Mouse (Mus musculus): ENCODE results near the gene Cog5. TPM values are rescaled to one million over a fixed set of nuclear protein-coding genes. Genes with fewer than 3 reads are reported as not detected.

Gene Cog5
- polyA plus RNA-seq, 1 experiment from 2014 or later: 27.3 TPM

DNA sequence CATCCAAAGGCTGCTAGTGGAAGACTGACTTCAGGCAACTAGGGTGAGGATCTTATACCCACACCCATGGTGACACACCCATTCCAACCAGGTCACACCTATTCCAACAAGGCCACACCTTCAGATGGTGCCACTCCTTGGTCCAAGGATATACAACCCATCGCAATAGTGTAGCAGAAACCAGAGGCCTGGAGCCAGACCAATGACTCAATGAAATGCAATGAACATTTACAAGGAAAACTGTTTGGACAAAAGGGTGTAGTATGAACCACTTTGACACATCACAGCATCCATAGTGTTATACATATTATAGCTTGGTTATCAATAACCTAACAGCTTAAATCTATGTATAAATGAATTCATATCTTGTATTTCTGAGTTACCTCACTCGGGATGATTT is 194.9 kb downstream of the Cog5 start:
- no peaks in the 10 kb centered on the region for H3K27me3 ChIP-seq (ENCODE audit: control insufficient read depth, insufficient read depth, low read depth, low read length)
- no peak overlapping the region for H3K4me3 ChIP-seq (ENCODE audit: low read depth, low read length)
- no peaks in the 10 kb centered on the region for H3K9me3 ChIP-seq (replicated peaks; ENCODE audit: control insufficient read depth, low read length, poor library complexity, severe bottlenecking)
- 96% methylated on average over 2 of the region's 2 CpGs for WGBS
- no peak overlapping the region for H3K27ac ChIP-seq (ENCODE audit: low read length)
- peaks cover 3% of the 10 kb centered on the region; the same call in 1 of the 2 replicates for H3K4me1 ChIP-seq (ENCODE audit: control insufficient read depth, insufficient read depth, low read length)
- no peak for ATAC-seq
- no peaks in the 10 kb centered on the region for H3K36me3 ChIP-seq (ENCODE audit: control insufficient read depth, insufficient read depth, low read length)
- H3K9ac ChIP-seq (ENCODE audit: low read depth, low read length): no peak overlapping the region
- no peak overlapping the region for H3K4me2 ChIP-seq (ENCODE audit: low read length)

DNA sequence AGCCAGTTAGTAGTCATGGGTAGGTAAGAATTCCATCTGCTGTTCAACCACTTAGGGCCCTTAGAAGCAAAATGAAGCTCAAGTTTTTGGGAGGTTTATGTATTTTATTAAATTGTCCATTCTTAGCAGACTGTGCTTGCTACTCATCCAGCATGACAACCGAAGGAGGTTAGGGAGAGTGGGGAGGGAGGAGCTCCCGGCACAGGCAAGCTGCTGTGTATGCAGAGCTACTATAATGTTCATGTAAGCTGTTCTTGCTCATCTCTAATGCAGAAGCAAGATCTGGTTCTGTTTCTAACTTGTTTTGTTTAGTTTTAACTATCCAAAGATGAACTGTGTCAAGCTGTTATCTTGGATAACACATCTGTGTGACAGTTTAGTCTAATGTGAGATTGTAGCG is 199.4 kb downstream of the Cog5 start:
- 80% methylated on average over 3 of the region's 3 CpGs for WGBS
- Histone ChIP-seq H3K4me3 (ENCODE audit: low read depth, low read length) (no peak overlapping the region), H3K27me3 (ENCODE audit: control insufficient read depth, insufficient read depth, low read depth, low read length) (no peaks in the 10 kb centered on the region), H3K4me1 (ENCODE audit: control insufficient read depth, insufficient read depth, low read length) (no peaks in the 10 kb centered on the region), H3K27ac (ENCODE audit: low read length) (no peak overlapping the region), H3K4me2 (ENCODE audit: low read length) (no peak overlapping the region), H3K36me3 (ENCODE audit: control insufficient read depth, insufficient read depth, low read length) (no peaks in the 10 kb centered on the region), H3K9ac (ENCODE audit: low read depth, low read length) (no peak overlapping the region), H3K9me3 (replicated peaks; ENCODE audit: control insufficient read depth, low read length, poor library complexity, severe bottlenecking) (no peaks in the 10 kb centered on the region)
- ATAC-seq: no peak

DNA sequence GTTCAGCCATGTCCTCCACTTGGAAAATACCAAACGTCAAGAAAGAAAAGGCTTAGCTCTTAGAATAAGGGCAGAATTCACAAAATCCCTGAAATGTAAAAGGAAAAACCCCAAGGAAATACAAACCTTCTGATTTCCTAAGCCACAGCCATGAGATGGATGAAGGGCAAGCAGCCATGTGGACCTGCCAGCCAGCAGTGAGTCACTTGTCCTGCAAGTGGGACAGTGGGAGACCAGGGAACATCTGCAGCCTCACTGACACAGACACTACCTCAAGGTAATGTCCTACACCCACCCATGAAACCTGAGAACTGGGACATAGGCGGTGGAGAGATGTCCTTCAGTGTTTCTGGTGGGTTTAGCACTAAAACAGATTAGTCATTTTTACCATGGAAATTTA is 200.1 kb downstream of the Cog5 start:
- H3K9me3 ChIP-seq (replicated peaks; ENCODE audit: control insufficient read depth, low read length, poor library complexity, severe bottlenecking): no peaks in the 10 kb centered on the region
- ATAC-seq: no peak

DNA sequence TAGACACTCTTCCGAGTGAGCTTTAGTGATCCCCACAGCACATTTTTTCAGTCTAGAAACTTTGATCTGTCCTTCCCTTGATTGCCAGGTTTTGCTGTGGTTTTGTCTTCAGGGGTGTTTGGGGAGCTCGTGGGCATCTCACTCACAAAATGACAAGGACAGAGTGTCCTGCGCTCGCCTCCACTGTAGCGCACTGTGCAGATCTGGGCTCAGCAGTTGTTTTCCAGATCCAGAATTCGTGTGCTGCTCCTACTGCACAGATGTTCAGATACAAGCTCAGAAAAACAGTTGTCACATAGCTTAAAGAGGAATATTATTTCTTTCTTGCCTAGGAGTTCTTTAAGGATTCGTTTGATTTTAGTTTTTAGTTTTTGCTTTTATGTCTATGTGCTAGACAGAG is 203.1 kb downstream of the Cog5 start:
- no peak for ATAC-seq
- Histone ChIP-seq H3K4me1 (ENCODE audit: control insufficient read depth, insufficient read depth, low read length) (no peaks in the 10 kb centered on the region), H3K4me3 (ENCODE audit: low read depth, low read length) (no peak overlapping the region), H3K36me3 (ENCODE audit: control insufficient read depth, insufficient read depth, low read length) (no peaks in the 10 kb centered on the region), H3K27ac (ENCODE audit: low read length) (no peak overlapping the region), H3K27me3 (ENCODE audit: control insufficient read depth, insufficient read depth, low read depth, low read length) (no peaks in the 10 kb centered on the region), H3K4me2 (ENCODE audit: low read length) (no peak overlapping the region), H3K9me3 (replicated peaks; ENCODE audit: control insufficient read depth, low read length, poor library complexity, severe bottlenecking) (no peaks in the 10 kb centered on the region), H3K9ac (ENCODE audit: low read depth, low read length) (no peak overlapping the region)
- WGBS: 90% methylated on average over 7 of the region's 7 CpGs

More for the DNA sequence above, 200.1 kb downstream of the Cog5 start:
- Histone ChIP-seq H3K9ac (ENCODE audit: low read depth, low read length) (no peak overlapping the region), H3K4me3 (ENCODE audit: low read depth, low read length) (no peak overlapping the region), H3K4me2 (ENCODE audit: low read length) (no peak overlapping the region), H3K4me1 (ENCODE audit: control insufficient read depth, insufficient read depth, low read length) (no peaks in the 10 kb centered on the region), H3K27ac (ENCODE audit: low read length) (no peak overlapping the region), H3K36me3 (ENCODE audit: control insufficient read depth, insufficient read depth, low read length) (no peaks in the 10 kb centered on the region), H3K27me3 (ENCODE audit: control insufficient read depth, insufficient read depth, low read depth, low read length) (no peaks in the 10 kb centered on the region)
- WGBS: 85% methylated on average over 2 of the region's 2 CpGs

DNA sequence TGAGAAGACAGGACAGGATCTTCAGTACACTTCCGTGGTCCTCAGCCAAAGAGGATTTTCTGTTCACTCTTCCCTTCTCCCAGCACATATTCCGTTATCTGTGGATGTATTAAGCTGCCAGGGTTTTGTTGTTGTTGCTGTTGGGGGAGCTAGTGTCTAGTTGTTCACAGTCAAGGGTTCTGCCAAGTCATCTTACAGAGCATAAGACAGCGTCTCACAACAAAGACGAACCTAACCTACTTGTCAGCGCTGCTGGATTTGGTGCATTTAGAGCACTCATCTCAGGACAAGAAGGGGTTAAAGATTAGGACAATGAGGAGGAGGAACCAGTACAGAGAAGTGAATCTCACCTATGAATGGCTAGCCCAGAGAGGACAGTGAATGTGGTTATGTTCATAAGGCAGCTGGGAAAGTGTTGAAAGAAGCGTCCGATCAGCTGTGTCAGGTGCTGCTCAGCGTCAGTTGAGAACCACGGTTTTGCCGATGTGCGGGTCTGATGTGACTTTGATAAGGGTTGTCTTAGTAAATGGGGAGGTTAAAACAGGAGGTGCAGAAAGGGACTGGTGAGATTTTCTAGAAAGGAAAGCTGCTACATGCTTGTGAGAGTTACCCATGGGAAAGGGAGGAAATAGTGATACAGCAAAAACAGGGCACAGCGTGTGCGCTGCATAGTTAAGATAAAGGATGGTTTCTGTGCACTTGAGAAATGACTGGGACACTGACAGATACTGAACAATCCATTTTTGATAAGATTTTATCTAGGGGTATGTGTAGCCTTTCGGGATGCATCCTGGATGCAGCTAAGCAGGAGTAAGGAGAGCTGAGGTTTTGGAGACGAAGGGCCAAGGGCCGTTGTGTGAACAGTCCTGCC is 208.2 kb downstream of the Cog5 start:
- 90% methylated on average over 16 of the region's 16 CpGs for WGBS

DNA sequence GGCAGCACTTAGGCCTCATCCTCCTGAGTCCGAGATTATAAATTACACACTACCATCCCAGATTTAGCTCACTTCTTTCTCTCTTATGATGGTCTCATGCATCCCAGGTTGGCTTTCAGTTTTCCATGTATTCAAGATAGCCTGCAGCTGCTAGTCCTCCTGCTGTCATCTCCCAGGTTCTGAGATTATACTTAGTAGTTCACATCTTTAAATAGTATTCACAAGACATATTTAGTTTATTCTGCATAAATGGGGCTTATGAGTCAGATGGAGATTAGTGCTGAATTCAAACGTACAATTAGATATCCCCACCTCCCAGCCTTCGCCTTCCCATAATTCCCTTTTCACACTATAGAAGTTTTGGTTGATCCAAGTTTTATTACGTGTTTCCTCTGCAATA is 222.1 kb downstream of the Cog5 start:
- no peaks in the 10 kb centered on the region for H3K4me1 ChIP-seq (ENCODE audit: control insufficient read depth, insufficient read depth, low read length)
- 86% methylated on average over 4 of the region's 4 CpGs for WGBS
- no peak overlapping the region for H3K4me2 ChIP-seq (ENCODE audit: low read length)
- H3K36me3 ChIP-seq (ENCODE audit: control insufficient read depth, insufficient read depth, low read length): no peaks in the 10 kb centered on the region
- H3K4me3 ChIP-seq (ENCODE audit: low read depth, low read length): no peak overlapping the region
- no peak overlapping the region for H3K27ac ChIP-seq (ENCODE audit: low read length)
- no peaks in the 10 kb centered on the region for H3K9me3 ChIP-seq (replicated peaks; ENCODE audit: control insufficient read depth, low read length, poor library complexity, severe bottlenecking)
- H3K9ac ChIP-seq (ENCODE audit: low read depth, low read length): no peak overlapping the region
- ATAC-seq: no peak
- H3K27me3 ChIP-seq (ENCODE audit: control insufficient read depth, insufficient read depth, low read depth, low read length): no peaks in the 10 kb centered on the region

More for the DNA sequence above, 208.2 kb downstream of the Cog5 start:
- Histone ChIP-seq H3K4me3 (ENCODE audit: low read depth, low read length) (no peak overlapping the region), H3K9ac (ENCODE audit: low read depth, low read length) (no peak overlapping the region), H3K4me2 (ENCODE audit: low read length) (no peak overlapping the region), H3K36me3 (ENCODE audit: control insufficient read depth, insufficient read depth, low read length) (no peaks in the 10 kb centered on the region), H3K27ac (ENCODE audit: low read length) (no peak overlapping the region), H3K27me3 (ENCODE audit: control insufficient read depth, insufficient read depth, low read depth, low read length) (no peaks in the 10 kb centered on the region), H3K4me1 (ENCODE audit: control insufficient read depth, insufficient read depth, low read length) (no peaks in the 10 kb centered on the region), H3K9me3 (replicated peaks; ENCODE audit: control insufficient read depth, low read length, poor library complexity, severe bottlenecking) (no peaks in the 10 kb centered on the region)
- no peak for ATAC-seq

DNA sequence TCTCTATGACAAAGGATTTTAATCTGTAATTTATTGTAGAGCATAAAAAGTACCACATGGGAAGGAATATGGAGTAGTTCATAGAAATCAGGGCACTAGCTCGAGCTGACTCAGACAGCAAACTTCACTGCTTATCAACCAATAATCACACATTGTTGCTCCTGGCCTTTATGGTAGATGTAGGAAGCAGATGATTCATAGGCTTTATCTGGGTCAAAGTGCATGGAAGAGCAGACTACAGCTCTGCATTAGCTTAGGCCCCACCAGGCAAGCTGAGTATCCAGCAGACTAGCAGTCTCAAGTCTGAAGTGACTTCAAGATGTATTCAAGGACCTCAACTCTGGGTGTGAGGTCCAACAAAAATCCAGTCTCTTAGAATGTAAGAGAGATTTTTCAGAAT is 228.1 kb downstream of the Cog5 start:
- Histone ChIP-seq H3K9ac (ENCODE audit: low read depth, low read length) (no peak overlapping the region), H3K4me3 (ENCODE audit: low read depth, low read length) (no peak overlapping the region), H3K4me1 (ENCODE audit: control insufficient read depth, insufficient read depth, low read length) (no peaks in the 10 kb centered on the region), H3K9me3 (replicated peaks; ENCODE audit: control insufficient read depth, low read length, poor library complexity, severe bottlenecking) (no peaks in the 10 kb centered on the region), H3K27me3 (ENCODE audit: control insufficient read depth, insufficient read depth, low read depth, low read length) (no peaks in the 10 kb centered on the region), H3K36me3 (ENCODE audit: control insufficient read depth, insufficient read depth, low read length) (0 out of 2 replicates have a peak, but pooled peaks cover 3% of the 10 kb centered on the region), H3K4me2 (ENCODE audit: low read length) (no peak overlapping the region), H3K27ac (ENCODE audit: low read length) (no peak overlapping the region)
- WGBS: 72% methylated on average over 1 of the region's 1 CpGs
- no peak for ATAC-seq

DNA sequence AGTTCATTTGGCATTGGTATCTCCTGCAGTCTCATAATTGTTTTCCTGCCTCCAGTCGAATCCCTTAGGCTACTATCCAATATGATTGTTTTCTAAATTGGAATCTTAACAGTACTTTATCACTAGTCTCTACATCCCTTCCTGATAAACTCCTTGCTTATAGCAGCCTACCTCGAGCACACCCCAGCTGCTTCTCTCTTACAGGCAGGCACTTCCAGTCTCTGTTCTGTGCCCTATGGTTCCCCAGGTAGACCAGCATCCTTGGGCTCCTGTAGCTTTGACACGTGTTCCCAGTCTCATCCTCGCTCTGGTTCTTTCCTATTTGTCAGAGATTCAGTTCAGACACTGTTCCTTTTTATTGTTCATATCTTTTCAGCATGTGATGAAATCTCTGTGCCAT is 229.7 kb downstream of the Cog5 start:
- Histone ChIP-seq H3K4me1 (ENCODE audit: control insufficient read depth, insufficient read depth, low read length) (no peaks in the 10 kb centered on the region), H3K9me3 (replicated peaks; ENCODE audit: control insufficient read depth, low read length, poor library complexity, severe bottlenecking) (no peaks in the 10 kb centered on the region), H3K4me3 (ENCODE audit: low read depth, low read length) (no peak overlapping the region), H3K4me2 (ENCODE audit: low read length) (no peak overlapping the region), H3K27me3 (ENCODE audit: control insufficient read depth, insufficient read depth, low read depth, low read length) (no peaks in the 10 kb centered on the region), H3K36me3 (ENCODE audit: control insufficient read depth, insufficient read depth, low read length) (0 out of 2 replicates have a peak, but pooled peaks cover 3% of the 10 kb centered on the region), H3K27ac (ENCODE audit: low read length) (no peak overlapping the region), H3K9ac (ENCODE audit: low read depth, low read length) (no peak overlapping the region)
- WGBS: 87% methylated on average over 4 of the region's 4 CpGs
- ATAC-seq: no peak

DNA sequence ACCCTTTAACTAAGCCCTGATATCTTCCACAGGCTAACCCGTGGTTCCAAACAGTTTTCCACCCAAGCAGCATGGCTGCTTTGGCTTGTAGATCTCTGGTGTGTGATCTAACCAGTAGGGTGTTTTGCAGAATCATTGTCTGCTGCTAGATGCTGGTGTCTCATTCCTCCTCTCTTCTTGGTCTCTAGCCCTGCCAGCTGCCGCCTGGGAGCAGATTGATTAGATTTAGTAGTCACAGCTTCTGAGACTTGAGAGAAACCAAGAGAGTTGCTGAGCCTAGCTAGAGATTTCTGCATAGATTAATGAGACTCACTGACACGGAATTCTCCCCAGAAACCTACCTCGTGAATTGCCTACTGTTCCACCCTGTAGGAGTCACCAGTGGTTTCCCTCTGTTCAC is 230.4 kb downstream of the Cog5 start:
- Histone ChIP-seq H3K4me1 (ENCODE audit: control insufficient read depth, insufficient read depth, low read length) (peaks cover 2% of the 10 kb centered on the region; the same call in 1 of the 2 replicates), H3K9ac (ENCODE audit: low read depth, low read length) (no peak overlapping the region), H3K27ac (ENCODE audit: low read length) (no peak overlapping the region), H3K4me3 (ENCODE audit: low read depth, low read length) (no peak overlapping the region), H3K4me2 (ENCODE audit: low read length) (no peak overlapping the region), H3K9me3 (replicated peaks; ENCODE audit: control insufficient read depth, low read length, poor library complexity, severe bottlenecking) (no peaks in the 10 kb centered on the region), H3K36me3 (ENCODE audit: control insufficient read depth, insufficient read depth, low read length) (0 out of 2 replicates have a peak, but pooled peaks cover 3% of the 10 kb centered on the region), H3K27me3 (ENCODE audit: control insufficient read depth, insufficient read depth, low read depth, low read length) (no peaks in the 10 kb centered on the region)
- 83% methylated on average over 4 of the region's 4 CpGs for WGBS
- no peak for ATAC-seq

All from midbrain, embryonic 16.5 days (tissue).